Mouse (Mus musculus) erythroblast, embryonic 14.5 days (primary cell): Measurements from ENCODE around the gene Vdr.

Source experiments
- GATA1 ChIP-seq: IDR thresholded peaks from 2 replicates; pipeline ENCODE4 v1.6.1; 2012; ENCODE audit warnings: low read length, inconsistent platforms, mixed read lengths
- TAL1 ChIP-seq: IDR thresholded peaks from 3 replicates; pipeline ENCODE4 v1.6.1; 2012; ENCODE audit warnings: low read length, inconsistent platforms, mixed read lengths

DNA sequence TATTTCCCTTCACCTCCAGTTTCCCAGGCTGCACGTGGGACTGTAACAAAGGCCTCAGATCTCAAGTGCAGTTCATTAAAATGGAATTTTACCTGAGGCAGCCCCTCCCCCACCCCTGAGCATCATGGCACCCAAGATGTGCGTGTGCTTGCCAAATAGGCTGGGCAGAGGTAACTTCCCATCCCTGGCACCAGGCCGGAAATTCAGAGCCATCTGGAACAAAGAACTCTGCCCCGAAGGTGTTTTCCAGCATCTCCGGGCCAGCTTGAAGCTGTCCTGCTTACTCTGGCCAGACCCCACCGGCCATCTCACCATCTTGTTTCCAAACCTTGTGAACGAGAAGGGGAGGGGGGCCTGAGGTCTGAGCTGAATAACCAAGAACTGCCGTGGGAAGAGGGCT is 10.7 kb downstream of the Vdr start:
- no peak for TF ChIP-seq TAL1
- TF ChIP-seq GATA1, result no peak
